Mouse (Mus musculus): ENCODE measurements around the gene Acvr2a.

Acvr2a gene

DNA sequence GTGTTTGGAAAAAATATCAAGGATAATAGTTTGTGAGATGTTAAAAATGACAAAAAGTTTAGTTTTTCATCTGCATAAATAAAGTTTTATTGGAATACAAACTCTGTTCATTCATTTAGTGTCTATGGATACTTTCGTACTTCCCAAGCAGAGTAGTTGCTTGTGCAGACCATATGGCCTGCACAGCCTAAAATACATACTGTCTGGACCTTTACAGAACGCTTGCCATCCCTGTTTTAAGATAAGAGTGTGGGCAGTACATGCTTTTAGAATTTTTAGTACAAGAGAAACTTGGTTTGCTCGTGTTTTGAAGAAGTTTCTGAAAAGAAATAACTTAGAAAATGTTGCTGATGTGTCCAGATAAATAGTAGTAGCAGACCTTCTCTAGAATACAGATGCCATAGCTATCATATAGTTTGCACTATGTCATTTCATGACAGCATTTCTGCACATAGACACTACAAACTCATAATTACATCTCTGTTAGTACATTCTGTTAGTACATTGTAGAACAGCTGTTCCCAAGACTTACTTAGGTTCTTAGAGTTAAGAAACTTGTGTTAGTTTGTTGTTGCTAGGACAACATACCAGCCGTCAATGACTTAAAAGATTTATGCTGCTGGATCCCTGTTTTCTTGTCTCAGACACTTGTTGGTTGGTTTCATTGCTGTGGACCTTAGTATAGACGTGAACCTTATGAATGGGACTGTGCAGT is 54.4 kb downstream of the Acvr2a start:
- no peak for DNase-seq (ENCODE audit: extremely low spot score, low read depth, low spot score)

DNA sequence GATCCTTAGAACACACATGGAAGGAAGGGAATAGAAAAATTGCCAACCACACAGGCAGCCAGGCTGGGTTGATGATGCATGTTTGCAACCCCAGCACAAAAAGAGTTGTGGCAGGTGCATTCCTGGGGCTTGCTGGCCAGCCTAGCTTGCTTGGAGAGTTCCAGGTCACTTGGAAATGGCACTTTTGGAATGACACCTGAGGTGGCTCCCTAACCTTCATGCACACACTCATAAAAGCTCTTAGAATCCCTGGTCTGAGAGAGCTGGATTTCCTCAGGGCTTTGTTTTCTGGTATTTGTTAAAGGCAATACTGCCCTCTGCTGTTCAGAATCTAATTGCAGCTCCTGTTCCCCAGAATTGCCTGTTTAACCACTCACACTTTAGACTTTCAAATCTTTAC is 72.0 kb downstream of the Acvr2a start:
- peak; percentile 58 for DNase-seq (ENCODE audit: extremely low spot score, low read depth, low spot score)

DNA sequence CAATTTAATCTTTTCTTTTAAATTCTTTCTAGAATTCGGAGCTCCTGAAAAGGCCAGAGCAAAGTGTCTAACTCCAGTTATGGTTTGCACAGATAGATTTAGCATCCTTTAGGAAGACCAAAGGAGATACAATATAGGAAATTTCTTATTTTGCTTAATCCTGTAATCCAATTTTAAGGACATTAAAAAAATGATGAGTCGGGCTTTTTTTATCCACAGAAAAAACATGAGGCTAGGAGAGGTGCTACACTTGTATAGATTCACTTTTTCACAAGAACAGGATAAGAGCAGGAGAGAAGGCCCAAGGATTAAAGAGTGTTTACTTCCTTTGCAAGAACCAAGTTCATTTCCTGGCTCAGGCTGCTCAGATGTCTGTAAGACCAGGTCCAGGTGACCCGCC is 81.3 kb downstream of the Acvr2a start:
- DNase-seq (ENCODE audit: extremely low spot score, low read depth, low spot score) = no peak

DNA sequence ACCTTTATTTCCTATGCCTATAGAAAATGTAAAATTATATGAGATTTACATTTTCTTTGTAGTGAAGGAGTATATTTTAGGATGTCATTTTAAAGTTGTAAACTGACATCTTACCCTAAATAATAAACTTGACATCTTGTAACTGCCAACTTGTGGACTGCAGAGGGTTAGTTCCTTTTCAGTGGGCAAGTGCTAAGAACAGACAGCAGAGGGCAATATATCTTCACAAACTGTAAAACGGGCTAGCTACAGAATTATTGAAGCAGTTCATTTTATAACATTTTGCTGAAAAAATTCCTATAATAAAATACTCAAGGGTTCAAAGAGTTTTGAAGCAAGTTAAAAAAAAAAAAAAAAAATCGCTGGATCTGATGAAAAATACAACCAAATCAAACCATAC is 95.0 kb downstream of the Acvr2a start:
- DNase-seq (ENCODE audit: extremely low spot score, low read depth, low spot score) = no peak

DNA sequence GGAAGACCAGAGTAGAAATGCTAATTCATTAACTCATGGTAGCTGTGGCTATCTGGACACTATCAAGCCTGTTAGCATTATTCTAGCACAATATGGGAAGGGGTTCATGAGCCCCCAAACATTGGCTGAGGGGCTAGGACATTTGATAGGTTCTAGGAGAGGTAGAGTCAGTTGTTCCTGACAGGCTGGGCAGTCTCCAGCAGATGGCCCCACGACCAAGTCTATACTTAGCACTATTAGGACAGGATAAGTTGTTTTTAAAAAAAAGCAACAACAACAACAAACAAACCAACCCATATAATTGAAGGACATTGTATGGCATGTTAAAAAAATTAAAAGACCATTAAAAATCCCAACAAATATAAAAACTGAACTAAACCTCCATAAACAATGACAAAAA is 100.3 kb downstream of the Acvr2a start:
- DNase-seq (ENCODE audit: extremely low spot score, low read depth, low spot score) = no peak

DNA sequence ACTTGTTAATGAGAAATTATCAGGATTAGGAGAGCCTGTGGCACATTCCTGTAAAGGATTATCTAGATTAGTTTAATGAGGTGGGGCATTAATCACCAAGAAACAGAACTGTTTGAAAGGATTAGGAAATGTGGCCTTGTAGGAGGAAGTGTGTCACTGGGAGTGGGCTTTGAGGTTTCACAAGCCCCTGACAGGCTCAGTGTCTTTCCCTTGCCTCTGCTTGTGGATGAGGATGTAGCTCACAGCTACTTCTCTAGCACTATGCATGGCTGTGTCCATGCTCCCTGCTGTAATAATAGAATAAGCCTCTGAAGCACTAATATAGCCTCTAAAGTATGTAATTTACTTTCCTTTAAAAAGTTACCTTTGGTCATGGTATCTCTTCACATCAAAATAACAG is 101.9 kb downstream of the Acvr2a start:
- no peak for DNase-seq (ENCODE audit: extremely low spot score, low read depth, low spot score)

DNA sequence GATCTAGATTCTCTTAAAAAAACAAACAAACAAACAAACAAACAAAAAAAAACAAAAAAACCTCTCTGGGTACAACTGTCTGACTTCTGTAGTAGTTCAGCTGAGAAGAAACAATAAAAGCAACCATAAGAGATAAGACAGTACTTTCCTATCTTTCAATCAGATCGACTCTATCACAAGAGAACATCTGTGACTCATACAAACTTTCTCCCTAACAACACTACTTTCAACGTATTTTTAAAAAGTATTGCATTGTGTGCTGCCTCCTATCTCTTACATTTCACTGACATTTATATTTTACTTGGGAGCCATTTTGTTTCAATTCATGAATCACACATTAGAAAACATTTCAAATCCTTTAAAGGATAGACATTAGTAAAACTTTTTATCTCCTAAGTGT is 121.1 kb downstream of the Acvr2a start:
- DNase-seq (ENCODE audit: extremely low spot score, low read depth, low spot score) = no peak

DNA sequence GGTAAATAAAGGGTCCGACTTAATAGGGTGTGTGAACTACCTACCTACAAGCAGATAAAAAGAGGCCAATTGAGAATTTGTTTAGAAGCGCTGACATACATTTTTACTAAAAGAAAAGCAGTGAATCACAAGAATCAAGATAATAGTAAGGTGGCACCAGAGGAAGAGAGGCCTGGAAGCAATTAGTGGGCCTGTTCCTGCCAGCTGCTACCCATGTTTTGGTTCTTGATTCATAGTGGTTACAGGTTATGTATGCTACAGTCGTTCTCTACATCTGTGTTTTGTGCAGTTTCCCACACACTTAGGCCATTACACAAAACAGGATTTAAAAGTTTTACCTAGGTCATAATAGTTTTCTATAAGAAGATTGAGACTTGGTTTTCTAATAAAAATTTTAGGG is 133.9 kb downstream of the Acvr2a start:
- no peak for DNase-seq (ENCODE audit: extremely low spot score, low read depth, low spot score)

DNA sequence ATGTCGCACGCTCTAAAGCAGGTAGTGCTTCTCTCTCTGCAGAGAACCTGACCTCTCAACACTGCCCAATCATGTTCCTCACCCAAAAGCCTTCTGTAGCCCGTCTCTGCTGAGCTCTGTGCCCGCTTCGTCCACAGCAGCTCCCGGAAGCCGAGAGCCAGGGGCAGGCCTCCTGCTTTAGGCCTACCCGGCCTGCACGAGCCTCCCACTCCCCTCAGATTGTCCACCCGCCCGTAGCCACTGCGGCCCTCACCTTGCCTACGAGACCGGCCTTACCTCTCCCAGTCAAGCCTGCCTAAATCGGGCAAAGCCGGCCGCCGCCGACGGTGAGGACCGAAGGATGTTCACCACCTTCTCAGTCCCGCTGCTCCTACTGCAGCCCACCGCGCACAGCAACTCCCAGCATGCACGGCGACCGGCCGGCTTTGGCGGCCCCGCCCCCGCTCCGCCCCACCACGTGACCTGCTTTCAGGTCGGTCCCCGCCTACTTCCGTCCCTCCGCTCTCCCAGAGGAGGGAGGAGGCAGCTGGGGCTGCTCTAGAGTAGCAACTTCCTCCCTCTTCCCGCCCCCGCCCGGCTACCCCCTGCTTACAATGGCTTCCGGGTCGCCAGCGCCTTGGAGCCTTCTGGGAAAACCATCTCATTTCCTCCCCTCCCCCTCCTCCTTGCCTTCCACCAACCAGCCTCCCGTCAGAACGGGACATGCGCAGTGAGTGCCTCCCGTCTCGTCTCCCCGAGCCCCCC is 135.1 kb downstream of the Acvr2a start, which contains the start of gene Mbd5:
Gene Mbd5 (plus strand): TSS at position 668 of the 744 bp plus-strand sequence.
- DNase-seq (ENCODE audit: extremely low spot score, low read depth, low spot score) = peak; percentile 92

DNA sequence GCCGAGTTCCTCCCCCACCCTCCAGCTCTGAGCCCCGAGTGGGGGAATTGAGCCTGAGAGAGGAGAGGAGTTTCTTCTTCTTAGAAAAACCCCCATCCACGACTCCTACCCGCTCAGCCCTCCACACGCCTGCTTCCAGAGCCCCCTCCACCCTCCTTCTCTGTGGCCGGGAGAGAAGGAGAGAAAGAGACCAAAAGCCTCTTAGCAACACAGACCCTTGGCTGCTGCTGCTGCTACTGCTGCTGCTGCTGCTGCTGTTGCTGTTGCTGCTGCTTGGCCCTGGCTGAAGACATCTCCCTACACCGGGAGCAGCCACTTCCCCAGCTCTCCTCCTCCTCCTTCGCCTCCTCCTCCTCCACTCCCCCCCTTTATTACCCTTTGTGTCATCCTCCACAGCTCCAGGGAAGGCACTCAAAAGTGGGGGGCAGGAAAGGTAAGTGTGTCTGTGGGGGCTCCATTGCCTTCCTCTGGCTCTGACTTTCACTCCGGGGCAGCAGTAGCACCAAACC is 135.9 kb downstream of the Acvr2a start:
- no peak for DNase-seq (ENCODE audit: extremely low spot score, low read depth, low spot score)

DNA sequence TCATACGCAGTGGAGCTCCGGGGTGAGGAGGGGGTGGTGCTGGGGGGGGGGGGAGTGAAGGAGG is 136.2 kb downstream of the Acvr2a start, which contains the start of gene Orc4:
Gene Orc4 (minus strand): TSS at position 26 of the 64 bp plus-strand sequence.
- DNase-seq (ENCODE audit: extremely low spot score, low read depth, low spot score) = no peak

DNA sequence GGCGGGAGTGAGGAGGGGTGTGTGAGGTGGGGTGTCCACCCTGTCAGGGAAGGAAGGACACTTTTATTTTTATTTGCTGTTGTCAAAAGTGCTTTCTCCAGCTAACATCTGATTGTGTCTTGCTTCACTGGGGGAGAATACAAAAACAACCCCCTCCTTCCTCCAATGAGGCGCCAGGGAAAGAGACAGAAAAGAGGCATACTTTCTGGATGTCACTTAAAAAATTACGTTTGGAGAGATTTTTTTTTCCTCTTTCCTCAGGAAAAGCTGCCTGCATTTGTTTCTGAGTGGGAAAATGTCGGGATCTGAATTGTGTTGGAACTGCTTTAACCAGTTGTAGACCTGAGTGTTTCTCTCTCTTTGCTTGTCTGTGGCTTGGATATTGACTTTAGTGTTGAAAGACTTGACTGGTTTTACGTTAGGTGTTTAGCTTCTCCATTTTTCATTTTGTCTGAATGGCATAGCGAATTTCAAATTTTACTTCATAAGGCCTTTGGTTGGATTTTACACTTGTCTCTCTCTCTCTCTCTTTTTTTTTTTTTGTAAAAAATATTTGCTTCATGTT is 136.5 kb downstream of the Acvr2a start:
- DNase-seq (ENCODE audit: extremely low spot score, low read depth, low spot score) = peak; percentile 10
